Mouse (Mus musculus) embryo, embryonic 10.5 days (tissue): Measurements from ENCODE around the gene Lrrc7.

Source experiments
- DNase-seq: peaks from one replicate; pipeline ENCODE4 v3.0.0-alpha.2; 2015; ENCODE audit warnings: low spot score

The Lrrc7 gene

GRCm38 (mm10) chr3:158065256-158065655 lies 496.8 kb downstream of the Lrrc7 start:
- DNase-seq, result no peak

- no peak for DNase-seq
Measured at GRCm38 (mm10) chr3:158061811-158062523, 500.1 kb downstream of the Lrrc7 start.

- no peak for DNase-seq
Measured at GRCm38 (mm10) chr3:158060621-158061291, 501.3 kb downstream of the Lrrc7 start.

GRCm38 (mm10) chr3:158049508-158049907 lies 512.5 kb downstream of the Lrrc7 start:
- no peak for DNase-seq

GRCm38 (mm10) chr3:158040755-158041154 lies 521.3 kb downstream of the Lrrc7 start:
- no peak for DNase-seq

- no peak for DNase-seq
Measured at GRCm38 (mm10) chr3:158038106-158038505, 523.9 kb downstream of the Lrrc7 start.

GRCm38 (mm10) chr3:158036329-158036988 lies 525.6 kb downstream of the Lrrc7 start, which contains the start of the genes Srsf11 and Lrrc40:
TSS of gene Srsf11 (minus strand) at chr3:158036639.
TSS of gene Lrrc40 (plus strand) at chr3:158036662.
- DNase-seq, result peak; percentile 98

- DNase-seq, result no peak
Measured at GRCm38 (mm10) chr3:158035866-158036265, 526.2 kb downstream of the Lrrc7 start.
